Mouse (Mus musculus): Measurements from ENCODE around the gene Rps8.

DNA sequence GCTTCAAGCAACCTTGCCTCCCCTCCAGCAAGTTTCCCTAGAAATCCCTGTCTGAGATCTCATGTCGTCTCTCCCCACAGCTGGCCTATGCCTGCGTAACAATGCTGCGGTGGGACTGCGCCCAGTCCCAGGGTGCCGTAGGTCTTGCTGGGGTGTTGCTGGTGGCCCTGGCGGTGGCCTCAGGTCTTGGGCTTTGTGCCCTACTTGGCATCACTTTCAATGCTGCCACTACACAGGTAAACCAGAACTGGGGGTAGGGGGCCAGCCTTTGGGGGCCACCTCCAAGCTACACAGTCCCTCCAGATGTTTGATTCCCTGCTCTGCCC lies 47.6 kb downstream of the Rps8 start:
- TF ChIP-seq CTCF (IDR thresholded peaks at IDR 0.05; ENCODE audit: borderline replicate concordance, control insufficient read depth, extremely low read depth, insufficient read depth, low read length, poor library complexity) (no peak), POLR2A (IDR thresholded peaks at IDR 0.05; ENCODE audit: control insufficient read depth, extremely low read depth, insufficient read depth, low read length, poor library complexity) (no peak)

Data from thymus, adult 2 months (tissue).